Mouse (Mus musculus): ENCODE measurements around the gene Tpst1. TPM values are rescaled to one million over a fixed set of nuclear protein-coding genes. Genes with fewer than 3 reads are reported as not detected.

Gene Tpst1
- total RNA-seq, 2 experiments from 2014 or later = 34.3 to 34.6 TPM

GRCm38 (mm10) chr5:130181740-130182540, 108.8 kb downstream of the Tpst1 start:
- DNase-seq (ENCODE audit: low spot score in 2 of 2) = no peak

- no peak for DNase-seq (ENCODE audit: low spot score in 2 of 2)
These were observed 109.4 kb downstream of the Tpst1 start for GRCm38 (mm10) chr5:130182541-130182821.

GRCm38 (mm10) chr5:130184193-130184856, 111.2 kb downstream of the Tpst1 start:
- no peak for DNase-seq (ENCODE audit: low spot score in 2 of 2)

DNA sequence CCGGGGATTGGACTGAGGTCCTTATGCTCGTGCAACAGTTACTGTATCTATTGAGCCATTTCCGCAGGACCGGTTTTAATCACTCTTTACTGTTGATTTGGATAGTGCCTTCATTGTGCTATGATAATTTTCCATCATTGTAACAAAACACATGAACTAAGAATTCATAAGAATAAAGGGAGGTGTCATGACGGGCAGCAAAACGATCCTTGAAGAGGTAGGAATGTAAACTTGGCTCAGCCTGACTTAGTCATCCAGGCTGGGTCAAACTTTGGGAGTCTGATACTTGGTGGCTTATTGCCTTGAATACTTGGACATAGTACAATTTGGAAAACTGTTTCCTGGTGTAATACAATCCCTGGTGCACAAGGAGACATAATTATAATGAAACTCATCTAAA, 112.2 kb downstream of the Tpst1 start:
- no peak for DNase-seq (ENCODE audit: low spot score in 2 of 2)

Other genes starting within 250 kb of the Tpst1 start
- 10 to 100 TPM; 18.8 to 19.8 TPM for gene Sumf2, start 226.3 kb upstream of the Tpst1 start, total RNA-seq (2021)
- 100 to 1,000 TPM; 475 to 476 TPM for gene Chchd2, start 185.9 kb upstream of the Tpst1 start, total RNA-seq (2021)
- gene Zbed5, start 177.6 kb upstream of the Tpst1 start, total RNA-seq (2021) = 1 to 10 TPM; 7.3 to 7.8 TPM
- 10 to 100 TPM; 11.0 to 16.6 TPM for gene Phkg1, start 174.8 kb upstream of the Tpst1 start, total RNA-seq (2021)
- gene Nupr1l, start 164.8 kb upstream of the Tpst1 start, total RNA-seq (2021) = 1 to 10 TPM; 1.9 to 2.3 TPM
- 10 to 100 TPM; 44.9 to 50.8 TPM for gene Vkorc1l1, start 131.4 kb upstream of the Tpst1 start, total RNA-seq (2021)
- 10 to 100 TPM; 10.6 to 12.7 TPM for gene Gusb, start 70.3 kb upstream of the Tpst1 start, total RNA-seq (2021)
- gene Asl, start 44.1 kb upstream of the Tpst1 start, total RNA-seq (2021) = 10 to 100 TPM; 16.0 to 31.9 TPM
- 10 to 100 TPM; 30.4 to 32.7 TPM for gene Crcp, start 44.0 kb upstream of the Tpst1 start, total RNA-seq (2021)
- gene Kctd7, start 71.5 kb downstream of the Tpst1 start, total RNA-seq (2021) = 10 to 100 TPM; 14.3 to 14.7 TPM
- gene Rabgef1, start 98.5 kb downstream of the Tpst1 start, total RNA-seq (2021) = 10 to 100 TPM; 64.5 to 71.3 TPM
- 10 to 100 TPM; 43.8 to 48.4 TPM for gene Tmem248, start 143.8 kb downstream of the Tpst1 start, total RNA-seq (2021)
- gene Sbds, start 182.2 kb downstream of the Tpst1 start, total RNA-seq (2021) = 10 to 100 TPM; 83.8 to 90.3 TPM
- gene Tyw1, start 182.3 kb downstream of the Tpst1 start, total RNA-seq (2021) = 10 to 100 TPM; 14.0 to 15.0 TPM

All from left cerebral cortex, adult 18-20 months (tissue).